Mouse (Mus musculus) limb, embryonic 12.5 days (tissue): ENCODE results near the gene E130309D02Rik. TPM values are rescaled to one million over a fixed set of nuclear protein-coding genes. Genes with fewer than 3 reads are reported as not detected.

Experiments used
- ATAC-seq: fragments of 200-750 bp; cut with Nextera tagmentation; 2 replicates; pipeline ENCODE4 v1.8.0; 2017; ENCODE audit warnings: low read depth, moderate TSS enrichment; ENCODE audit not compliant: insufficient number of reproducible peaks, insufficient read depth, low FRiP score, low TSS enrichment
- H3K27ac ChIP-seq: fragments of 300-500 bp; sonication (generic); 2 replicates; pipeline ENCODE4 v1.5.1; 2016; ENCODE audit warnings: mild to moderate bottlenecking, moderate library complexity
- H3K27me3 ChIP-seq: fragments of 300-500 bp; sonication (generic); 2 replicates; pipeline ENCODE4 v1.6.1; 2016; ENCODE audit warnings: mild to moderate bottlenecking, moderate library complexity
- H3K36me3 ChIP-seq: fragments of 300-500 bp; sonication (generic); 2 replicates; pipeline ENCODE4 v1.6.1; 2016; ENCODE audit warnings: mild to moderate bottlenecking, moderate library complexity
- H3K4me1 ChIP-seq: fragments of 300-500 bp; sonication (generic); replicated peaks from 2 replicates; pipeline ENCODE4 v1.6.1; 2016
- H3K4me2 ChIP-seq: fragments of 300-500 bp; sonication (generic); 2 replicates; pipeline ENCODE4 v1.6.1; 2016; ENCODE audit warnings: mild to moderate bottlenecking, moderate library complexity
- H3K4me3 ChIP-seq: fragments of 300-500 bp; sonication (generic); replicated peaks from 2 replicates; pipeline ENCODE4 v1.5.1; 2016; ENCODE audit warnings: mild to moderate bottlenecking
- H3K9ac ChIP-seq: fragments of 300-500 bp; sonication (generic); replicated peaks from 2 replicates; pipeline ENCODE4 v1.6.1; 2016; ENCODE audit warnings: mild to moderate bottlenecking, moderate library complexity
- H3K9me3 ChIP-seq: fragments of 300-500 bp; sonication (generic); 2 replicates; pipeline ENCODE4 v1.6.1; 2016; ENCODE audit warnings: mild to moderate bottlenecking, moderate library complexity
- WGBS: fragments of 180-500 bp; shearing (Covaris S2); methylation state at CpG from one replicate; pipeline ENCODE4 v1.1.7; 2016; 5-methylcytosine and 5-hydroxymethylcytosine counted together
- polyA plus RNA-seq: library from polyadenylated mRNA; unstranded; fragments of >200 nt; fragmentation: Nextera tagmentation; extraction: Ambion mirVana; gene quantifications from 2 replicates; pipeline ENCODE4 v1.2.1, GENCODE M21; 2016

The E130309D02Rik gene
- polyA plus RNA-seq, 1 experiment from 2014 or later, result 53.9 TPM

DNA sequence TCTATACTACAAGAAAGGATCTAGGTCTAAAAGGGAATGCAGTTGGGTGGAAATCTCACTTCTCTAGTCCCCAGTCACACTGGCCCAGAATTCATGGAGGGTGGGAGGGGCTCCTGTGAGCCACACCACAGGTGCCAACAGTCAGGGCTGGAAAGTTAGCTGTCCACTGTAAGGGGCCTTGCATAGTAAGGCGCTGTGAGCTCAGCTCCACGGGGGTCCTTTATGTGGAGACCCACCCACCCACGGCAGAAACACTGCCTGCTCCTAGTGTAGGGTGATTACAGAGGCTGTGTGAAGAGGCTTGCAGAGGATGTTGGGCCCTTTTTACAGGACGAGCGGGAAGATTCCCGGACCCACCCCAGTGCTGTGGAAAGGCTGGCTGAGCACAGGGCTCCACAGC, 63.1 kb downstream of the E130309D02Rik start:
- H3K4me3 ChIP-seq, result no peak overlapping the region
- H3K36me3 ChIP-seq, result peaks cover 82% of the 10 kb centered on the region
- H3K4me1 ChIP-seq, result peaks cover 25% of the 10 kb centered on the region
- 49% methylated on average over 6 of the region's 6 CpGs for WGBS
- H3K27me3 ChIP-seq, result peaks cover 73% of the 10 kb centered on the region
- no peak overlapping the region for H3K4me2 ChIP-seq
- ATAC-seq, result no peak
- H3K9ac ChIP-seq, result no peak overlapping the region
- H3K9me3 ChIP-seq, result no peaks in the 10 kb centered on the region
- H3K27ac ChIP-seq, result no peak overlapping the region

Other genes starting within 250 kb of the E130309D02Rik start
- gene Rnf216, start 202.4 kb downstream of the E130309D02Rik start, polyA plus RNA-seq, result 58.2 and 60.1 TPM in 2 replicates
- not detected in 2 replicates for gene Olfr718-ps1, start 167.8 kb downstream of the E130309D02Rik start, polyA plus RNA-seq
- gene Rbak, start 134.6 kb downstream of the E130309D02Rik start, polyA plus RNA-seq, result 19.4 and 21.5 TPM in 2 replicates
- gene Spdye4b, start 134.3 kb downstream of the E130309D02Rik start, polyA plus RNA-seq, result not detected in 2 replicates
- not detected in 2 replicates for gene Spdye4a, start 88.5 kb downstream of the E130309D02Rik start, polyA plus RNA-seq
- 25.1 and 26.1 TPM in 2 replicates for gene Zfp12, start 80.2 kb downstream of the E130309D02Rik start, polyA plus RNA-seq
- gene Zfp316, start 45.3 kb downstream of the E130309D02Rik start, polyA plus RNA-seq, result 8.5 and 11.0 TPM in 2 replicates
- 0.12 and 0.18 TPM in 2 replicates for gene Zfp853, start 21.7 kb downstream of the E130309D02Rik start, polyA plus RNA-seq
- gene Zdhhc4, start 13.9 kb upstream of the E130309D02Rik start, polyA plus RNA-seq, result 77.1 and 87.0 TPM in 2 replicates
- gene Grid2ip, start 42.0 kb upstream of the E130309D02Rik start, polyA plus RNA-seq, result 0.64 and 0.65 TPM in 2 replicates
- gene Kdelr2, start 88.5 kb upstream of the E130309D02Rik start, polyA plus RNA-seq, result 288 and 297 TPM in 2 replicates
- 10.5 and 11.1 TPM in 2 replicates for gene Daglb, start 149.2 kb upstream of the E130309D02Rik start, polyA plus RNA-seq
- 400 and 444 TPM in 2 replicates for gene Rac1, start 212.7 kb upstream of the E130309D02Rik start, polyA plus RNA-seq